Mouse (Mus musculus) cerebellum, adult 2 months (tissue): ENCODE data around the gene Gmppa. TPM values are rescaled to one million over a fixed set of nuclear protein-coding genes. Genes with fewer than 3 reads are reported as not detected.
A peak's percentile ranks its signal among the peaks of the same experiment; 100 is the strongest.

Source experiments
- DNase-seq, 2 experiments: peaks; one replicate each; pipeline ENCODE4 v3.0.0; 2021
- H3K27ac ChIP-seq: fragments of 200-500 bp; 2 replicates; pipeline ENCODE4 v1.5.1; 2012; ENCODE audit warnings: low read length, control low read depth, inconsistent platforms; ENCODE audit not compliant: insufficient read depth
- H3K27me3 ChIP-seq: fragments of 200-500 bp; 2 replicates; pipeline ENCODE4 v1.6.1; 2012; ENCODE audit warnings: inconsistent platforms, mild to moderate bottlenecking, low read length, moderate library complexity; ENCODE audit not compliant: control insufficient read depth, insufficient read depth
- H3K4me1 ChIP-seq: fragments of 200-500 bp; 2 replicates; pipeline ENCODE4 v1.6.1; 2011; ENCODE audit warnings: low read length; ENCODE audit not compliant: control insufficient read depth, insufficient read depth
- H3K4me3 ChIP-seq: fragments of 200-500 bp; replicated peaks from 2 replicates; pipeline ENCODE3; 2011; ENCODE audit warnings: mild to moderate bottlenecking, low read depth, low read length, control low read depth; ENCODE audit not compliant: insufficient read depth
- CTCF ChIP-seq: fragments of 200-500 bp; IDR thresholded peaks from 2 replicates; pipeline ENCODE4 v1.5.1; 2011; ENCODE audit warnings: low read depth, mild to moderate bottlenecking, control low read depth, low read length, moderate library complexity, borderline replicate concordance; ENCODE audit not compliant: insufficient read depth
- POLR2A ChIP-seq: fragments of 200-500 bp; IDR thresholded peaks from 2 replicates; pipeline ENCODE4 v1.6.1; 2011; ENCODE audit warnings: low read length, control low read depth, borderline replicate concordance; ENCODE audit not compliant: insufficient read depth
- WGBS: fragments of 180-500 bp; shearing (Covaris S2); methylation state at CpG from one replicate; pipeline ENCODE4 v1.1.7; 2018; 5-methylcytosine and 5-hydroxymethylcytosine counted together
- polyA plus RNA-seq: library from polyadenylated mRNA; depleted of rRNA; stranded (reverse); fragments of >200 nt; gene quantifications from 2 replicates; pipeline ENCODE4 v1.2.3, GENCODE M21; 2012

Gmppa gene
- polyA plus RNA-seq, 1 experiment = 155 TPM

DNA sequence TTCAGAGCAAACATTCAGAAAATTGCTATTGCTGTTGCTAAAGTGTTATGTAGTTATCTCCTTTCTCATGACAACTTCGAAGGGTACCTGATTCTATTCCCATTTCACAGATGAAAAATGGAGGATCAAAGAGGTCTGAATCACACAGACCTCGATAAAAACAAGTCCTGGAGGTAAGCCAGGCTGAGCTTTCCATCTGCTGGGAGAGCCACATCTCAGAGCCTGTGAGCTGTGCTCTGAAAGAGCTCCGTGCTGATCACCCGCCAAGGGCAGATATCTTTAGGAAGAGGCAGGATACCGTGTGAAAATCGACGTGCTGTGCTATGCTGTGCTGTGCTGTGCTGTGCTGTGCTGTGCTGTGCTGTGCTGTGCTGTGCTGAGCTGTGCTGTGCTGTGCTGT, 24.6 kb downstream of the Gmppa start:
- WGBS = 20% methylated on average over 7 of the region's 7 CpGs
- Histone ChIP-seq H3K4me3 (no peak overlapping the region), H3K4me1 (peaks cover 12% of the 10 kb centered on the region), H3K27ac (no peak overlapping the region), H3K27me3 (no peaks in the 10 kb centered on the region)
- TF ChIP-seq POLR2A = no peak
- no peak for TF ChIP-seq CTCF
- no peak for DNase-seq

GRCm38 (mm10) chr1:75462636-75463035, 26.9 kb downstream of the Gmppa start:
- Histone ChIP-seq H3K27me3 (no peaks in the 10 kb centered on the region), H3K4me1 (peaks cover 15% of the 10 kb centered on the region), H3K4me3 (no peak overlapping the region), H3K27ac (no peak overlapping the region)
- 74% methylated on average over 1 of the region's 1 CpGs for WGBS
- no peak for DNase-seq
- TF ChIP-seq POLR2A = no peak
- TF ChIP-seq CTCF = no peak

GRCm38 (mm10) chr1:75463652-75464204, 28.0 kb downstream of the Gmppa start:
- Histone ChIP-seq H3K27ac (no peak overlapping the region), H3K27me3 (no peaks in the 10 kb centered on the region), H3K4me3 (no peak overlapping the region), H3K4me1 (peaks cover 15% of the 10 kb centered on the region)
- WGBS = 90% methylated on average over 5 of the region's 5 CpGs
- no peak for DNase-seq
- TF ChIP-seq CTCF (no peak), POLR2A (no peak)

GRCm38 (mm10) chr1:75467215-75467927, 31.6 kb downstream of the Gmppa start:
- WGBS = 9% methylated on average over 14 of the region's 14 CpGs
- no peaks in the 10 kb centered on the region for H3K27me3 ChIP-seq
- TF ChIP-seq CTCF = peak; percentile 92
- TF ChIP-seq POLR2A = no peak
- H3K27ac ChIP-seq = no peak overlapping the region
- peak; percentile 78 to 89 for DNase-seq
- H3K4me1 ChIP-seq = peaks cover 9% of the 10 kb centered on the region
- no peak overlapping the region for H3K4me3 ChIP-seq

DNA sequence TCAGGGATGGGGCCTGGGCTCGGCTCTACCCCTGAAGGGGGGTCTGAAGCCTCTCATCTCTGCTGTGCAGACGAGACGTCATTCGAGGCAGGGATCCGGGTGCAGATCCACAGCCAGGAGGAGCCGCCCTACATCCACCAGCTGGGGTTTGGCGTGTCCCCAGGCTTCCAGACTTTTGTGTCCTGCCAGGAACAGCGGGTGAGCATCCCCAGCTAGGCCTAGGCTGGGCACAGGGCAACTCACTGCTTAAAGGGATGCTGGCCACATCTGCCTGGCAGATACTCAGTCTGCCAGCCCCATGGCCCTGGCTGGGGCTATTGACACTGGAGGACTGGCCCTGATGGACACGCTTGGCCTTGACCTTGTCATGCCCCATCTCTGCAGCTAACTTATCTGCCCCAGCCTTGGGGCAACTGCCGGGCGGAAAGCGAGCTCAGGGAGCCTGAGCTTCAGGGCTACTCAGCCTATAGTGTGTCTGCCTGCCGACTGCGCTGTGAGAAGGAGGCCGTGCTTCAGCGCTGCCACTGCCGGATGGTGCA, 33.6 kb downstream of the Gmppa start:
- DNase-seq = peak in 1 of 2 experiments; percentile 17
- H3K27ac ChIP-seq = no peak overlapping the region
- WGBS = 53% methylated on average over 17 of the region's 17 CpGs
- peaks cover 9% of the 10 kb centered on the region for H3K4me1 ChIP-seq
- no peaks in the 10 kb centered on the region for H3K27me3 ChIP-seq
- TF ChIP-seq POLR2A = no peak
- TF ChIP-seq CTCF = no peak
- H3K4me3 ChIP-seq = no peak overlapping the region

DNA sequence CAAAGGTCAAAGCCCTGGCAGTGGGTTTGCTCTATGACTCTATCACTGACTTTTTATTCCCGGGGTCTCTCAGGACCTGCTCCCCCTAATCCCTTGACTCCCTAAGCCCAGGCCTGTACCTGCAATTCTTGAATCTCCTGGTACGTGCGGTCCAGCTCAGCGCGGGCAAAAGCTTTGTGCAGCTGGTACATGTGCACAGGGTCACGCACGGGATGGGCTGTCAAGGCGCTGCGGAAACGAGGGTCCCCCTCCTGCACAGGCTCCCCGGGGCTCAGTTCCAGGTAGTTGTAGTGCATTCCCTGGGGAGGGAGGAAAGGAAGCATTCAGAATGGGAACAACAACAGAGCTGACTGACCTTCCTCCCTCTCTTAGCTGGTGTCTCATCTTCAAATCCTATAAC, 40.7 kb downstream of the Gmppa start:
- Histone ChIP-seq H3K4me1 (peaks cover 8% of the 10 kb centered on the region; the same call in 1 of the 2 replicates), H3K27ac (no peak overlapping the region), H3K4me3 (no peak overlapping the region), H3K27me3 (no peaks in the 10 kb centered on the region)
- TF ChIP-seq CTCF (no peak), POLR2A (no peak)
- 93% methylated on average over 11 of the region's 11 CpGs for WGBS
- no peak for DNase-seq

DNA sequence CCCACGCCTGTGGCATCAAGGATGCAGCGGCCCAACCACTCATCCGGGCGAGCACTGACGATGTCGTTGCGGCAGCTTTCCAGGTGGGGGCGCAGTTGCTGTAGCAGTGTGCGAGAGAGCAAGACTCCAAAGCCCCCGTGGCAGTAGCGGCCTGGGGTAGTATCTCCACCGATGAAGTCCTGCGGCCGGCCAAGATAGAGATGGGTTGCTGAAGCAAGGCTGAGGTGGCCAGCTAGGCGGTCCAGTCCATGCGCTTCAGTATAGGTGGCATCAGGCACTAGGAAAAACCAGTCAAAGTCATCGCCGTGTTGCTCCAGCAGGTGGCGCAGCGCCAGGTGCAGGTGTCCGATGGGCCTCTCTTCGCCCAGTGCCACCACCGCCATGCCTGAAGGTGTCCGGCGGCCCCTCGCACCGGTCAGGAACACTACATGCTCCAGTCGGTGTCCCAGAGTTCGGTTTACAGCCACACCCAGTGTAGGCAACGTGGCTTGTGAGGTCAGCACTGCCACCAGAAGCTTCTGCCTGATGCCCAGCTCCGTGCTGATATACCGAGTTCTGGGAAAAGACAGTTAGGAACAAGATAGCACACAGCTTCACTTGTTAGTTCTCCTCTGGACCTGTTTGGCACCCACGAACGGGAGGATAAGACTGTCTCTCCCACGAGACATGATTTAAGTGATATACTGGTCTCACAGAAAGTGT, 41.7 kb downstream of the Gmppa start:
- H3K4me3 ChIP-seq = peak overlapping the region; percentile 56
- peak; percentile 92 to 96 for DNase-seq
- WGBS = 4% methylated on average over 35 of the region's 35 CpGs
- H3K4me1 ChIP-seq = peaks cover 10% of the 10 kb centered on the region; the same call in 1 of the 2 replicates
- no peaks in the 10 kb centered on the region for H3K27me3 ChIP-seq
- H3K27ac ChIP-seq = 0 out of 2 replicates have a peak overlapping the region, but pooled peaks have one; percentile 4
- TF ChIP-seq POLR2A (no peak), CTCF (peak; percentile 68)

DNA sequence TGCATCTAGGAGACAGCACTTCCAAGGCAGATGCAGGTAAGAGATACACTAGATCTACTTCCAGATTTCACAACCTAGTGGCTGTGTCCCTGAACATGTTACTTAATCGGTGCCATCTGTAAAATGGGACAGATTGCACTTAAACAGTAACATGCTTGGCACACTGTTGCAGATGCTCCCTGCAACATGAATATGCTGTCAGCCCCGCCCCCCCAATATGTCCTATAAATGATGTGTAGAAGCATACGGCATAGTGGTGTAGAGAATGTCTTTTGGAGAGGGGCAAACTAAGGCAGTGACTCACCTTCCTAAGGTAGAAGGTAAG, 42.2 kb downstream of the Gmppa start:
- peaks cover 12% of the 10 kb centered on the region for H3K4me1 ChIP-seq
- H3K27ac ChIP-seq = no peak overlapping the region
- no peak for DNase-seq
- whole genome bisulfite sequencing = 37% methylated on average over 3 of the region's 3 CpGs
- no peaks in the 10 kb centered on the region for H3K27me3 ChIP-seq
- peak overlapping the region; percentile 29 for H3K4me3 ChIP-seq
- TF ChIP-seq POLR2A (no peak), CTCF (no peak)
